ENCODE assay signal across 17 mouse cellular contexts in the genomic region with DNA sequence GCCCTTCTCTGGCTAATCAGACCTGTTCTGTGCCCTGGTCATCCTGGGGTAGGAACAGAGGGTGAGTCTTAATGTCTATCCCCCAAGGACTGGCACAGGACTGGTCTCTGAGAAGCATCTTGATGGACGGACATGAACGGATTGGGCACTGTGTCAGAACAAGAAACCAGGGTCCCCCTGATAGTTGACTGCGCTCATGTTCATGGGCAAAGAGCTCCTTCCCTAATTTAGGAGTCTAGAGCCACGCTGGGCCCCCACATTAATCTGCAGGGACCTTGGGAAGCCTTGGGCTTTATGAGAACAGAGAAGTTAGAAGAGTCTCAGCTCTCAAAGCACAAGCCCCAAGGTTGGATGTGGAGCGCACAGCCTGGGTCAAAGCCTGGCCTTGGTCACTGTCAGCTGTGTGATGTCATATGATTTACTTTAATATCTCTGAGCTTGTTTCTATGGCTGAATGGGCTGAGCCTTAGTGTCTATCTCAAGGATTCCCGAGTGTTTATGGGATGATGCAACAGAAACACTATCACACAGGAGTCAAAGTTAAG.
"Had no signal": no experiment of that assay in that cellular context is flagged by ENCODE, and none has a peak within 500 bp of the region (broad histone marks: within the 10 kb centered on the region; RNA-seq: fewer than 3 reads in every experiment).

No protein-coding gene starts in this region.

- H3K36me3 ChIP-seq: limb, embryonic 15.5 days; liver, embryonic 12.5 days; midbrain, embryonic 12.5 days; stomach, embryonic 15.5 days had no signal

- H3K4me3 ChIP-seq: layer of hippocampus, adult 2 months; limb, embryonic 15.5 days; liver, embryonic 12.5 days; megakaryocyte, embryonic 14.5 days; midbrain, embryonic 12.5 days; stomach, embryonic 15.5 days had no signal

- H3K27ac ChIP-seq: kidney, postnatal 0 days; layer of hippocampus, adult 2 months; limb, embryonic 15.5 days; liver, embryonic 12.5 days; midbrain, embryonic 12.5 days; stomach, embryonic 15.5 days had no signal

- DNase-seq: kidney, adult 8-10 months; kidney, postnatal 4 days; lung, embryonic 14.5 days; lung, postnatal 10 days; lung, postnatal 4 days; right cerebral cortex, adult 18-20 months; right cerebral cortex, postnatal 25 days; spleen, adult 18-20 months; thymus, adult 2 months; thymus, postnatal 25 days had no signal
